Mouse (Mus musculus): ENCODE data around the gene Aadacl3.

- no peak for TF ChIP-seq CTCF (IDR thresholded peaks at IDR 0.05; ENCODE audit: low read depth, low read length)
- TF ChIP-seq POLR2A (IDR thresholded peaks at IDR 0.05; ENCODE audit: borderline replicate concordance, low read depth, low read length): no peak
Measured at GRCm38 (mm10) chr4:144408290-144408689, 55.3 kb downstream of the Aadacl3 start, which contains the start of gene Pramef12.
